ENCODE assay signal across 8 mouse cellular contexts in the genomic region with DNA sequence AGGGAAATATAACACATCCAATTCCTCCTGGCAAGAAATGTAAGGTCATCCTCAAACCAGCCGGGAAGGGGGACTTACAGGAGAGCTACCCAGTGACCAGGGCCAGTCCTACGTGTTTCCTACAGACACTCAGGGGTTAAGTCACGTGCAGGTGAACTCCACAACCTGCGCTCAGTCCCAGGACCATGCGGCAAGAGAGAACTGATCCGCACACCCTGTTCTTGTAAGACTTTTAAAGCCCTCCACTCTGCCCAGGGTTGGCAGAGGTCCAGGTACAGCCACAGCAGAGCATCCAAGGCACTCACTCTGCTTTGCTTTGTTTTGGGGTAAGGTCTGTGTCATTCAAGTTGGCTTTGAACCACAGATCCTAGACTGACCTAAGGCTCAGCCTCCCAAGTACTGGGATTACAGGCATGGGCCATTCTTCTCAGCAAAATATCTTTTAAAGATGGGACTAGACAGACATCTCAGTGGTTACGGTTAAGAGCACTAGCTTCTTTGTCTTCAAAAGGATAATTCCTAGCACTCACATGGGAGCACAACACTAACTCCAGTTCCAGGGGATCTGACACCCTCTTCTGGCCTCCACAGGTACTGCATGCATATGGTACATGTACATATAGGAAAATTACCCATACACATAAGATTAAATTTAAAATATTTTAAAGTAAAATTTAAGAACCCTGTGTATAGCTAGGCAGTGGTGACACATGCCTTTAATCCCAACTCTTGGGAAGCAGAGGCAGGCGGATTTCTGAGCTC. TPM values are rescaled to one million over a fixed set of nuclear protein-coding genes. Genes with fewer than 3 reads are reported as not detected.
A peak's percentile ranks its signal among the peaks of the same experiment; 100 is the strongest.
DNase-seq lines count a peak whose midpoint lies in the region; ATAC-seq and TF ChIP-seq lines count a peak whose summit lies in the region.

No protein-coding gene starts in this region.

- no peak overlapping the region for H3K27ac ChIP-seq in heart, postnatal 0 days (ENCODE audit: low read depth)
- no peak overlapping the region for H3K27ac ChIP-seq in embryonic facial prominence, embryonic 10.5 days (replicated peaks)

- no peak for ATAC-seq in heart, postnatal 0 days (ENCODE audit: insufficient read depth, low read depth)

- no peak overlapping the region for H3K4me2 ChIP-seq in heart, postnatal 0 days (ENCODE audit: low read depth, low read length)

- no peak overlapping the region for H3K4me3 ChIP-seq in heart, postnatal 0 days (ENCODE audit: low read depth, low read length)
- no peak overlapping the region for H3K4me3 ChIP-seq in embryonic facial prominence, embryonic 10.5 days

- 0 out of 2 replicates have a peak, but pooled peaks have one; percentile 6 for TF ChIP-seq CTCF in heart, postnatal 0 days (IDR thresholded peaks at IDR 0.05; ENCODE audit: low read depth)

- H3K27me3 ChIP-seq in heart, postnatal 0 days (ENCODE audit: control insufficient read depth, insufficient read depth, low read length): no peaks in the 10 kb centered on the region
- H3K27me3 ChIP-seq in embryonic facial prominence, embryonic 10.5 days (replicated peaks; ENCODE audit: low read depth, poor library complexity, severe bottlenecking): no peaks in the 10 kb centered on the region

- peaks cover 24% of the 10 kb centered on the region for H3K4me1 ChIP-seq in heart, postnatal 0 days (ENCODE audit: control insufficient read depth, insufficient read depth)
- peaks cover 25% of the 10 kb centered on the region for H3K4me1 ChIP-seq in embryonic facial prominence, embryonic 10.5 days

- H3K36me3 ChIP-seq in heart, postnatal 0 days (replicated peaks; ENCODE audit: control insufficient read depth, insufficient read depth, low read length): no peaks in the 10 kb centered on the region
- no peaks in the 10 kb centered on the region for H3K36me3 ChIP-seq in embryonic facial prominence, embryonic 10.5 days (replicated peaks)

- intact Hi-C loops in heart, postnatal 25 days (cut with DNase I): no loop called here

- no peaks in the 10 kb centered on the region for H3K9me3 ChIP-seq in heart, postnatal 0 days (replicated peaks; ENCODE audit: control insufficient read depth, low read length)
- no peaks in the 10 kb centered on the region for H3K9me3 ChIP-seq in embryonic facial prominence, embryonic 10.5 days

- WGBS in heart, postnatal 0 days: 75% methylated on average over 8 of the region's 8 CpGs
- WGBS in embryonic facial prominence, embryonic 10.5 days: 89% methylated on average over 8 of the region's 8 CpGs

- no peak for TF ChIP-seq EP300 in heart, postnatal 0 days (IDR thresholded peaks at IDR 0.05; ENCODE audit: low read depth)

- DNase-seq in heart, postnatal 0 days (ENCODE audit: low spot score): no peak
- DNase-seq in heart, postnatal 25 days (ENCODE audit: low spot score): no peak
- DNase-seq in right cerebral cortex, postnatal 4 days: peak; percentile 57
- DNase-seq in right cerebral cortex, adult 2 months (ENCODE audit: low spot score in 2 of 2): no peak
- peak; percentile 19 for DNase-seq in embryonic facial prominence, embryonic 10.5 days (ENCODE audit: low spot score)
- DNase-seq in thymus, postnatal 14 days: peak; percentile 40
- DNase-seq in frontal cortex, postnatal 36 days (ENCODE audit: low spot score in 2 of 2): no peak
- DNase-seq in kidney, adult 9 months: no peak

- H3K9ac ChIP-seq in heart, postnatal 0 days (replicated peaks; ENCODE audit: low read depth, low read length): no peak overlapping the region

RNA-seq across cellular contexts. Expression of a gene that starts 8.9 kb away (rescaled TPM):
- 13.9 and 19.2 TPM in 2 replicates for total RNA-seq in heart, postnatal 0 days (2014; rRNA removed; ENCODE audit: low replicate concordance)
- 7.8 and 8.6 TPM in 2 replicates for polyA plus RNA-seq in heart, postnatal 0 days (2015; fragmentation: Nextera tagmentation; extraction: Ambion mirVana)
- total RNA-seq in heart, postnatal 25 days (2021): 10 to 100 TPM; 13.5 to 14.5 TPM
- 8.8 and 8.9 TPM in 2 replicates for polyA plus RNA-seq in embryonic facial prominence, embryonic 10.5 days (2016; fragmentation: Nextera tagmentation; extraction: Ambion mirVana)

Comparison
In these comparisons a context has a peak if more than half of its experiments do, and no peak if none do; other contexts are left out.
1. DNase-seq: peak in right cerebral cortex, postnatal 4 days (single experiment), embryonic facial prominence, embryonic 10.5 days (single experiment) and thymus, postnatal 14 days (single experiment); none in heart, postnatal 0 days (single experiment), heart, postnatal 25 days (single experiment), right cerebral cortex, adult 2 months (0 of 2), frontal cortex, postnatal 36 days (0 of 2) and kidney, adult 9 months (single experiment).